7 mouse cellular contexts compared by ENCODE assay signal in the genomic region with DNA sequence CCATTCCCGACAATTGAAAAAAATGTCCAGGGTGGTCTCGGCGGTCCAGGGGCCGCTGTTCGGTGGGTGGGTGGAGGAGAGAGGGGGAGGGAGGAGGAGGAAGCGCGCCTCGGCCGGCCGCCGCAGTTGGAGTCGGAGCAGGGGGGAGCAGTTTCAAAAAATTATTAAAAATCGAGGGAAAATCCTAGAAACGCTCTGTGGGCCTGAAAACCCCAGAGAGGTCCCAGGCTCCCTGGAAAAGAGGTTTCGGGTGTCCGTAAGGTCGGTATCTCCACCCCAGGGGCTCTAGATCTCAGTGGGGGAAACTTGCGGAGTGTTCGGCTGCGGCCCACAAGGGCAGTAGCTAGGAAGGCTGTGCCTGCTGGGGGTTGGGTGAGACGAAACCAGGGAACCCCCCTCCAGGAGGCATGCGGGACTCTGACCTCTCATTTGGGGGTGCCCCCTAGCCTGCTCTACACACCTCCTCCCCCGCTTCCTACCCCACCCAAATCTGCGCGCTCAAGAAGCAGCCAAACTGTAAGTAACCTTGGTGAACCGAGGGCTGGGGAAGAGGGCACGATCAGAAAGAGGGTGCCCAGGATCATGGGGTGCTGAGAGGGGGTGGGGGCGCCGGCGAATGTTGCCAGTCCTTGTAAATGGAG. TPM values are rescaled to one million over a fixed set of nuclear protein-coding genes. Genes with fewer than 3 reads are reported as not detected.
DNase-seq lines count a peak whose midpoint lies in the region; ATAC-seq and TF ChIP-seq lines count a peak whose summit lies in the region.

No protein-coding gene starts in this region.

- DNase-seq in 3T3-L1 (ENCODE audit: low read depth, low spot score): peak; percentile 57
- peak; percentile 61 to 62 for DNase-seq in B cell, adult 2 months
- peak; percentile 60 for DNase-seq in heart, postnatal 10 days
- DNase-seq in limb, embryonic 14.5 days (ENCODE audit: low spot score): no peak
- DNase-seq in natural killer cell, adult 2 months (ENCODE audit: low spot score in 2 of 2): peak; percentile 60 to 68
- DNase-seq in urinary bladder, postnatal 10 days (ENCODE audit: low spot score): no peak

- no peak for ATAC-seq in limb, embryonic 14.5 days (ENCODE audit: low FRiP score, low read depth)

- TF ChIP-seq CTCF in cortical plate, adult 2 months (IDR thresholded peaks at IDR 0.05; ENCODE audit: extremely low read depth, insufficient read depth, low read length): no peak

- peak overlapping the region; percentile 87 for H3K27ac ChIP-seq in cortical plate, adult 2 months (ENCODE audit: insufficient read depth, low read length)
- peak overlapping the region; percentile 94 for H3K27ac ChIP-seq in limb, embryonic 14.5 days (replicated peaks; ENCODE audit: low read depth, low read length)

- H3K9ac ChIP-seq in limb, embryonic 14.5 days (ENCODE audit: low read depth, low read length, severe bottlenecking): peak overlapping the region; percentile 97

- under 1% methylated on average over 30 of the region's 30 CpGs for WGBS in limb, embryonic 14.5 days

- peak overlapping the region; percentile 95 for H3K4me2 ChIP-seq in limb, embryonic 14.5 days (replicated peaks; ENCODE audit: low read depth, low read length, severe bottlenecking)

- peak overlapping the region; percentile 88 for H3K4me3 ChIP-seq in cortical plate, adult 2 months (ENCODE audit: insufficient read depth, low read length)
- peak overlapping the region; percentile 87 for H3K4me3 ChIP-seq in limb, embryonic 14.5 days (replicated peaks; ENCODE audit: low read length)

- intact Hi-C loops in heart, postnatal 10 days (cut with DNase I): loop anchor here (2.0 to 5.0 kb wide), 2 partner anchors 228 to 297 kb away; a partner anchor contains a TSS

- TF ChIP-seq POLR2A in cortical plate, adult 2 months (IDR thresholded peaks at IDR 0.05; ENCODE audit: extremely low read depth, insufficient read depth, low read length): no peak
- TF ChIP-seq POLR2A in limb, embryonic 14.5 days (IDR thresholded peaks at IDR 0.05; ENCODE audit: borderline replicate concordance, extremely low read depth, insufficient read depth, insufficient read length): no peak

- peaks cover 29% of the 10 kb centered on the region for H3K36me3 ChIP-seq in limb, embryonic 14.5 days (ENCODE audit: control insufficient read depth, insufficient read depth, low read length)

- H3K27me3 ChIP-seq in limb, embryonic 14.5 days (ENCODE audit: control insufficient read depth, insufficient read depth, low read length): no peaks in the 10 kb centered on the region

- no peaks in the 10 kb centered on the region for H3K9me3 ChIP-seq in limb, embryonic 14.5 days (ENCODE audit: control insufficient read depth, low read length)

- peaks cover 2% of the 10 kb centered on the region; the same call in 1 of the 2 replicates for H3K4me1 ChIP-seq in cortical plate, adult 2 months (ENCODE audit: control insufficient read depth, insufficient read depth, low read length)
- peaks cover 40% of the 10 kb centered on the region for H3K4me1 ChIP-seq in limb, embryonic 14.5 days (ENCODE audit: control insufficient read depth, insufficient read depth, low read length)

RNA-seq across cellular contexts. Expression of a gene that starts 2.6 kb away (rescaled TPM):
- 42.3 and 43.6 TPM in 2 replicates for polyA plus RNA-seq in cortical plate, adult 2 months (2012; rRNA removed)
- total RNA-seq in heart, postnatal 10 days (2021): 100 to 1,000 TPM; 270 to 328 TPM
- polyA plus RNA-seq in limb, embryonic 14.5 days (2012; rRNA removed): 143 and 170 TPM in 2 replicates
- 1,147 and 1,270 TPM in 2 replicates for polyA plus RNA-seq in limb, embryonic 14.5 days (2014; fragmentation: Nextera tagmentation; extraction: Ambion mirVana)

RNA-seq across cellular contexts. Expression of a gene that starts 40.1 kb away (rescaled TPM):
- polyA plus RNA-seq in cortical plate, adult 2 months (2012; rRNA removed): 18.5 and 18.7 TPM in 2 replicates
- total RNA-seq in heart, postnatal 10 days (2021): 10 to 100 TPM; 38.8 to 40.4 TPM
- 3.4 and 4.1 TPM in 2 replicates for polyA plus RNA-seq in limb, embryonic 14.5 days (2012; rRNA removed)
- 3.2 and 3.3 TPM in 2 replicates for polyA plus RNA-seq in limb, embryonic 14.5 days (2014; fragmentation: Nextera tagmentation; extraction: Ambion mirVana)

Comparison
In these comparisons a context has a peak if more than half of its experiments do, and no peak if none do; other contexts are left out.
1. DNase-seq: peak in 3T3-L1 (single experiment), B cell, adult 2 months (2 of 2), heart, postnatal 10 days (2 of 2) and natural killer cell, adult 2 months (2 of 2); none in limb, embryonic 14.5 days (single experiment) and urinary bladder, postnatal 10 days (single experiment).